Mouse (Mus musculus) Patski (cell line): ENCODE data around the gene Nxph1. TPM values are rescaled to one million over a fixed set of nuclear protein-coding genes. Genes with fewer than 3 reads are reported as not detected.

Source experiments
- ATAC-seq: fragments of 100-300 bp; one replicate; pipeline ENCODE4 v1.8.0; 2021
- CTCF ChIA-PET: fragments of 350-600 bp; sonication (Branson Sonifier 250); formaldehyde crosslinking; loops from one replicate; lab custom pipeline; 2022; ENCODE audit warnings: inconsistent platforms; lab: Charles Lee
- POLR2A ChIA-PET: fragments of 350-600 bp; sonication (Branson Sonifier 250); formaldehyde crosslinking; loops from one replicate; lab custom pipeline; 2022; ENCODE audit warnings: antibody characterized with exemption, inconsistent platforms; lab: Charles Lee
- DNase-seq: peaks from one replicate; pipeline ENCODE4 v3.0.0-alpha.2; 2011; ENCODE audit warnings: low read depth, low spot score
- H3K27me3 ChIP-seq: fragments of 371-371 bp; one replicate; pipeline ENCODE4 v1.5.1; 2021
- CTCF ChIP-seq: fragments of 100-300 bp; IDR thresholded peaks from one replicate; pipeline ENCODE4 v1.5.1; 2021
- in situ Hi-C: fragments of 300-500 bp; cut with MboI; formaldehyde crosslinking; loops from 3 replicates; pipeline ENCODE4 v1.11.1; 2018; ENCODE audit warnings: low pct_unique_long_range_greater_than_20kb, mixed read lengths
- polyA plus RNA-seq: library from polyadenylated mRNA; unstranded; gene quantifications from one replicate; pipeline ENCODE4 v1.2.3, GENCODE M21; 2021

The Nxph1 gene
- polyA plus RNA-seq, 1 experiment from 2014 or later: not detected

GRCm38 (mm10) chr6:8959810-8960209 lies 11.6 kb downstream of the Nxph1 start:
- ATAC-seq (no peak), DNase-seq (no peak)
- ChIA-PET POLR2A (no interaction called here), CTCF (no interaction called here)
- H3K27me3 ChIP-seq: peaks cover 38% of the 10 kb centered on the region
- no peak for TF ChIP-seq CTCF
- in situ Hi-C loops: no loop called here

GRCm38 (mm10) chr6:8970576-8970975 lies 22.3 kb downstream of the Nxph1 start:
- in situ Hi-C loops: no loop called here
- CTCF ChIA-PET: no interaction called here
- DNase-seq (no peak), ATAC-seq (no peak)
- POLR2A ChIA-PET: no interaction called here
- peaks cover 10% of the 10 kb centered on the region for H3K27me3 ChIP-seq
- TF ChIP-seq CTCF: no peak

- DNase-seq: no peak
- in situ Hi-C loops: no loop called here
- TF ChIP-seq CTCF: no peak
- POLR2A ChIA-PET: no interaction called here
- ATAC-seq: no peak
- CTCF ChIA-PET: no interaction called here
- H3K27me3 ChIP-seq: peaks cover 18% of the 10 kb centered on the region
These were observed 31.1 kb downstream of the Nxph1 start for GRCm38 (mm10) chr6:8979237-8979871.

- no peak for TF ChIP-seq CTCF
- POLR2A ChIA-PET: no interaction called here
- CTCF ChIA-PET: no interaction called here
- no peak for DNase-seq
- no peak for ATAC-seq
- in situ Hi-C loops: no loop called here
- no peaks in the 10 kb centered on the region for H3K27me3 ChIP-seq
These were observed 48.2 kb downstream of the Nxph1 start for GRCm38 (mm10) chr6:8996301-8996943.

GRCm38 (mm10) chr6:8997326-8997725 lies 49.1 kb downstream of the Nxph1 start:
- TF ChIP-seq CTCF: no peak
- H3K27me3 ChIP-seq: no peaks in the 10 kb centered on the region
- CTCF ChIA-PET: no interaction called here
- ATAC-seq (no peak), DNase-seq (no peak)
- in situ Hi-C loops: no loop called here
- POLR2A ChIA-PET: no interaction called here

GRCm38 (mm10) chr6:9002686-9003085 lies 54.5 kb downstream of the Nxph1 start:
- ATAC-seq (no peak), DNase-seq (no peak)
- in situ Hi-C loops: no loop called here
- H3K27me3 ChIP-seq: no peaks in the 10 kb centered on the region
- POLR2A ChIA-PET: no interaction called here
- TF ChIP-seq CTCF: no peak
- CTCF ChIA-PET: interaction anchor here (1.4 kb wide), 1 partner anchor 9 kb away, joined by 6 read pairs; no protein-coding TSS in a partner anchor

GRCm38 (mm10) chr6:9026631-9027030 lies 78.4 kb downstream of the Nxph1 start:
- DNase-seq (no peak), ATAC-seq (no peak)
- ChIA-PET POLR2A (no interaction called here), CTCF (no interaction called here)
- no peak for TF ChIP-seq CTCF
- no peaks in the 10 kb centered on the region for H3K27me3 ChIP-seq
- in situ Hi-C loops: no loop called here

- H3K27me3 ChIP-seq: no peaks in the 10 kb centered on the region
- in situ Hi-C loops: no loop called here
- TF ChIP-seq CTCF: no peak
- ChIA-PET POLR2A (no interaction called here), CTCF (no interaction called here)
- ATAC-seq (no peak), DNase-seq (no peak)
These were observed 78.9 kb downstream of the Nxph1 start for GRCm38 (mm10) chr6:9027146-9027545.

GRCm38 (mm10) chr6:9028501-9028900 lies 80.3 kb downstream of the Nxph1 start:
- H3K27me3 ChIP-seq: no peaks in the 10 kb centered on the region
- TF ChIP-seq CTCF: no peak
- no peak for ATAC-seq
- ChIA-PET CTCF (no interaction called here), POLR2A (no interaction called here)
- in situ Hi-C loops: no loop called here
- no peak for DNase-seq

- in situ Hi-C loops: no loop called here
- no peak for DNase-seq
- no peak for ATAC-seq
These were observed 91.1 kb downstream of the Nxph1 start for GRCm38 (mm10) chr6:9039286-9039685.

GRCm38 (mm10) chr6:9040991-9041390 lies 92.8 kb downstream of the Nxph1 start:
- ATAC-seq (no peak), DNase-seq (no peak)
- TF ChIP-seq CTCF: no peak
- no peaks in the 10 kb centered on the region for H3K27me3 ChIP-seq
- POLR2A ChIA-PET: no interaction called here
- CTCF ChIA-PET: no interaction called here
- in situ Hi-C loops: no loop called here

More at GRCm38 (mm10) chr6:9039286-9039685, 91.1 kb downstream of the Nxph1 start:
- no peak for TF ChIP-seq CTCF
- ChIA-PET CTCF (interaction anchor here (1.1 kb wide), 1 partner anchor 8 kb away, joined by 3 read pairs; no protein-coding TSS in a partner anchor), POLR2A (no interaction called here)
- no peaks in the 10 kb centered on the region for H3K27me3 ChIP-seq
